Mouse (Mus musculus) erythroid progenitor cell, adult 5-6 weeks (primary cell): Measurements from ENCODE around the gene Ggta1. TPM values are rescaled to one million over a fixed set of nuclear protein-coding genes. Genes with fewer than 3 reads are reported as not detected.

Experiments
- ATAC-seq: replicated peaks from 2 replicates; pipeline ENCODE4 v1.8.0; 2016; ENCODE audit warnings: moderate number of reproducible peaks, mild to moderate bottlenecking, moderate TSS enrichment, inconsistent platforms; ENCODE audit not compliant: poor library complexity, low FRiP score, severe bottlenecking
- total RNA-seq, 2 experiments: library from RNA; stranded (forward) in 1 of 2; stranded (reverse) in 1 of 2; fragments of 150-400 nt in 1 of 2; fragments of 186-747, 209-891 nt in 1 of 2; gene quantifications; 2 replicates each; pipeline versions ENCODE4 v1.2.3 to v1.2.4; 2015 to 2017; ENCODE audit warnings: low replicate concordance in 2 of 2

Ggta1 gene
- total RNA-seq, 2 experiments from 2014 or later, result 6.8 to 12.2 TPM

DNA sequence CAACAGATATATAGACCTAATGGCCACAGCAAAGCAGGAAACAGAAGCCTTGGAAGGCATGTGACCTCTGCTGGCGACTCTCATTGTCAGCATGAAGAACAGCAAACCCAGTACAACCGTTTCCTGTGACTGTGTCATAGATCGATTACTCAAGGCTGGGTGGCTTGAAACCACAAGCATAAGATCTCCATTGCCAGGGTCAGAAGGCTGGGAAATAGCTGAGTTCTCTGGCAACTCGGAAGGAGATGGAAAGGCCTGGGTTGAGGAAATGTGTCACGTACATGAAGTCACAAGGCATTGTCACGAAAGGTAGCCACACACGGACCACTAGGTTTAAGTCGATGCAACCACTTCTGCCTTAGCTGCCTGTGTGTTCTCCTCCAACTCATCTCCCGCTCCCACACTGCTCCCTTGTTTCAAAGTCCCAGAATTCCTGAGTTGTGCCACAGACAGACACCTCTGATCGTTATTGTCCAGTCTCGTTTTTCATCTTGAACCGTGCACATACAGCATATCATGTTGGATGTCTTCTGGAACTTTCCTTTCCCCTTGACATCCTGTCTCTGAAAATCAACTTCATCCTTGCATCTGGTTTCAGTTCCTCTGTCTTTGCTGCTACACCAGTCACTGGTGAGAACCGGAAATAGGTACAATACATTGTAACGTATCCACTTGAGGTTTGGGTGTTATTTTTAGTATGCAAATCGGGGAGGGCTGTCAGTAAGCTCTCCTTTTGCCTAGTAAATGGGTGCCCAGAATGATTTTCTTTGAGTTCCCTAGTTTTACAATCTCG lies 32.7 kb upstream of the Ggta1 start:
- no peak for ATAC-seq

- ATAC-seq, result no peak
Measured at GRCm38 (mm10) chr2:35493566-35493965, 30.5 kb upstream of the Ggta1 start.

DNA sequence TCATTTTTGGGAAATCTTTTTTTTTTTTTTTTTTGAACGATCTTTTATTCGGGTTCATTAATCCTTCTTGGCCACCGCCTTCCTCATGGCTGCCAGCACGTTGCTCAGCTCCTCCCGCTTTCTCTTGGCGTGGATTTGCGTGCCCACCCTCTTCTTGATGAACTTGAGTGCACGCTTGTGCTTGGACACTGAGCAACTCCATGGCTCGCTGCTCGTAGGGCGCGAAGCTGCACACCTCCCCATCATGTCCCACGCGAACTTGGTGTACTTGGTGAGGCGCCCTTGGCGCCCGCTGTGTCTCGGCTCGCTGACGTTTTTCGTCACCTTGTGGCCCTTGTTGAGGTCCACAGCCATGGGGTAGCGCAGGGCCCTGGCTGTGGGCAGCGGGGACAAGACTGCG lies 28.1 kb upstream of the Ggta1 start:
- no peak for ATAC-seq

- no peak for ATAC-seq
Measured at GRCm38 (mm10) chr2:35490458-35491111, 27.6 kb upstream of the Ggta1 start.

DNA sequence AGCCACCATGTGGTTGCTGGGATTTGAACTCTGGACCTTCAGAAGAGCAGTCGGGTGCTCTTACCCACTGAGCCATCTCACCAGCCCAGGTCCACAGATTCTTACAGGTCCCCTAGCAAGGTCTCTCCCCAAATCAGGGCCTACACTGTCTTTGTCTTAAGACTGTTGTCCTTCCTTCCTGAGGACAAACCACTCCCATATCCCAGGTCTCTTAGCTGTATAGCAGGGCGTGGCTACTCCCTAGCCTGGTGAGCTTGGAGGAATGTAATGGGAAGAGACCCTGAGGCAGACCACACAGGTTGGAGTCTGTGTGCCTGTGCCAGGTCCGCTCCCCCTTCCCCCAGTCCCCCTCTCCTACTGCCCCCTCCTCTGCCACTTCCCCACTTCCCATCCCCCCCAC lies 24.7 kb upstream of the Ggta1 start:
- ATAC-seq, result no peak

GRCm38 (mm10) chr2:35486981-35487655 lies 24.1 kb upstream of the Ggta1 start:
- ATAC-seq, result no peak

DNA sequence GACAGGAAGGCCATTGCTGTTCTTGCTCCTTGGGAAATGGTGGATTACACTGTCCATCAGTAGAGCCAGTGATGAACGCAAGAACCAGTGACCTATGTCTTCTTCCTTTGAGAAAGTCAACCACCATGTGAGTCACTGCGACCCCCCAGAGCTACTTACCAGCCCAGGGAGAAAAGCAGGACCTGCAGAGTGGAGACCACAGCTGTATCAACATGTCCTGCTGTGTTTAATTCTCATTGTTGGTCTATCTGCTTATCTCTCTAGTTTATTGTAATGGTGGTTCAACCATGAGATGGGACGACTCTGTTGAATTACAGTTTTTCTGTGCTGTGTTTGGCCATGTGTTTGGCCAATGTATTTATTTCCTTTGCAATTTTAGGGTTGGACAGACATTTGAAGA lies 21.1 kb upstream of the Ggta1 start:
- no peak for ATAC-seq

DNA sequence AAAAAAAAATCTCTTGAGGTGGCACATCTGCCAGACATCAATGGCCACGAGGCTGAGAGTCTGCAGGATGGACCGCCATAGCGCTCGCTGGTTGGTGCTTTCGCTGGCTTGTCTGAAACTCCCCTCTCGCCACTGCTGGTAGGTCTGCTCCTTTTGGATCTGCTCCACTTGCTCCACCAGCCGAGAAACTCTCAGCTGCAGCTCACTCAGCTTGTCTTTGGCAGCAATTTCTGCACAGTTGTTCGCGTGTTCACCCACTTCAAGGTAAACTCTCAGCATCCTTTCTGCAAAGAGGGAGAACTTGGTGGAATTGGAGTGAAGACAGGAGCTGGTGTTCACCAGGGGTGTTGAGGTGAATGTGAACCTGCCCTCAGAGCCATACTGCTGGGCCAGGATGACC lies 20.4 kb upstream of the Ggta1 start:
- no peak for ATAC-seq

GRCm38 (mm10) chr2:35481322-35481990 lies 18.4 kb upstream of the Ggta1 start:
- no peak for ATAC-seq

GRCm38 (mm10) chr2:35480073-35480472 lies 17.0 kb upstream of the Ggta1 start:
- no peak for ATAC-seq

DNA sequence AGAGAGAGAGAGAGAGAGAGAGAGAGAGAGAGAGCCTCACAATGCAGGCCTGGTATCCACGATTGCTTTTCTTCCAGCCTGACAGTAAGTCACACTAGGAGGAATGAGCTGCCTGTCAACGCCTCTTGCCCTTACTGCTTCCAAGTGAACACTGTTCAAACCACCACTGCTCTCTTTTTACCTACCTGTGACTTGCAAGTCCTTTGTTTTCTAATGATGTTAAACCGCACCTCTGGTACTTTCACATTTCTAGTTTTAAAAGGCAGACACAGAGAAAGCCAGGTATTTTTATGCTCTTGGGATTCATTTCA lies 15.7 kb upstream of the Ggta1 start:
- no peak for ATAC-seq

DNA sequence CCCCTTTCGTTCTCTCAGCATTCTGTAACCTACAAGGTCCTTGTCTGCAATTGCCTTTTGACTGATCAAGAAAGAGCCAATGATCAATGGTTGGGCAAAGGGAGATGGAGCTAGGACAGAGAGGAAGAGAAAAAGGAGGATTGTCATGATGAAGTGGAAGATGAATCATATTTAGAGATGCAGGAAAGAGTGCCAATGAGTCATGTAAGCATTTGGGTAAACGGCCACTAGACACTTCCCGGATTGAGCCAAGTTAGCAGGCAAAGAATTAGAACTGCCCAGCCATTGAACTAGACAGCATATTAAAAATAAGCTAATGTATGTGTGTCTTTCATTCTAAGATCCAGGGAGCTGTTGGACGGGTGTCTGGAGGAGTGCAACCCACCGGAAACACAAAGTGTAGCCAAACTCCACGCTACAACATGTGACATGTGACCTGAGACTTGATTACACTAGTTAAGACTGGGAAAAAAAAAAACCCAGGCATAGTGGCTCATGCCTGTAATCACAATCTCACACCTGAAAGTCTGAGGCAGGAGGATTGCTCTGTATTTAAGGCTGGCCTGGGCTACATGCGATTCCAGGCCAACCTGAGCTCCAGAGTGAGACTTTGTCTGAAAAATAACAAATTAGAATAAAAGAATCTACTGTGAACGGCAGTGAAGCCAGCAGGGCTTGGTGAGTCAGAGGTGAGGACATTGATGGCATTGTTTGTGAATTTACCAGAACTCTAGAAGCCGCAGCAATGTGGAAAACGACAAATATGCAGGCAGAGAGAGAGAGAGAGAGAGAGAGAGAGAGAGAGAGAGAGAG lies 15.2 kb upstream of the Ggta1 start:
- no peak for ATAC-seq

GRCm38 (mm10) chr2:35477321-35477720 lies 14.3 kb upstream of the Ggta1 start:
- no peak for ATAC-seq

DNA sequence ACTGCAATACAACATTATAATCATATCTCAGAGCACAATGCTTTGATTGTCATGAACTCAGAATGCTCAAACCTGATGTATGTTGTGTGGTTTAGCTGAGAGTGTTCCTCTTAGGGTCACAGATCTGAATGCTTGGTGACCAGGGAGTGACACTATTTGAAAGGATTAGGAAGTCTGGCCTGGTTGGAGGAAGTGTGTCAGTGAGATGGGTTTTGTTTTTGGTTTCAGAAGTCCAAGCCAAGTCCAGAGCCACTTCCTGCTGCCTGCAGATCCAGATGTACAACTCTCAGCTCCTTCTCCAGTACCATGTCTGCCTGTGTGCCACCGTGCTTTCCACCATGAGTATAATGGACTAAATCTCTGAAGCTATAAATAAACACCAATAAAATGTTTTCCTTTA lies 11.9 kb upstream of the Ggta1 start:
- ATAC-seq, result no peak

DNA sequence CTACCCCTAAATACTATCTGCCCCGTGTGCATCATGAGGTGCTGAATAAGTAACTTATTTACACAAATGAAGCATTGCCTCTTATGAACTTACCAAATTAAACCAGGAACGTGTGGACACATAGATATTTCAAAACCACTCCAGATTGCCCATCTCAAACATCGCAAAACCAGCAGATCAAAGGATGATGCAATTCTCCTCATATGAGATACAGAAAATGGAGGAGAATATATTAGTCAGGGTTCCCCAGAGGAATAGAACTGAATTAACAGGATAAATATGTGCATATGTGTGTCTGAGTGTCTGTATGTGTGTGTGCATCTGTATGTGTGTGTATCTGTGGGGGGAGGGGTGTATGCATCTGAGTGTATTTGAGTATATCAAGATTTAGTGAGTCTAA lies 6.2 kb upstream of the Ggta1 start:
- no peak for ATAC-seq

DNA sequence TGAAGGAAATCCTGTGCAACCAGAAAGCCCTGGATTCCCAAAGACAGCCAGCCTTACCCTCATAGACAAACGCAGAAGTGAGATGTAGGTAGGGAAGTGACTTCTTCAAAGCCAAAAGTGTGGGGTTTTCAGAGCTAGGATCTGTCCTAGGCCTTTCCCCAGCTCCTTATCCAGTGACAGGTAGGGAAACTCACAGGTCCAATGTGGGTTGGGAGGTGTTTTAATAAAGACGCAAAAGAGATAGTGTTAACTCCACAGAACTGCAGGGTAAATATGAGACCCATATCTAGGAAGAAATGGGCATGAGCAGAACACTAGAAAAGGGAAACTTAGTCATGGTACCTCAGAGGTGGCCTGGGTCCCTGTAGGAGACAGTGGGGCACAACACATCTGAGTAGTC lies 5.2 kb upstream of the Ggta1 start:
- ATAC-seq, result no peak

- no peak for ATAC-seq
Measured at GRCm38 (mm10) chr2:35467855-35468254, 4.8 kb upstream of the Ggta1 start.

DNA sequence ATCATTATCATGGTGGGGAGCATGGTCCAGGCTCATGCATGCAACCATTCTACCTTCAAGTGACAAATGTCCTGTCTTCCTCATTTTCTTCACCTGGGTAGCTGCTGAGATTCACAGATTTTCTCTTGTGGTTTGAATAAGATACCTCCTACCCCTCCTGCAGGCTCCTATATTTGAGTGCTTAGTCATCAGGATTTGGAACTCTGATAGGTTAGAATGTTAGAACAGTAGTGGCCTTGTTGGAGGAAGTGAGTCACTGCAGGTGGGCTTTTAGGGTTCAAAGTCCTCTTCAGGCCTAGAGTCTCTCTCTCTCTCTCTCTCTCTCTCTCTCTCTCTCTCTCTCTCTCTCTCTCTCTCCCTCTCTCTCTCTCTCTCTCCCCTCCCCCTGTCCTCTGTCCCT lies 2.6 kb upstream of the Ggta1 start:
- no peak for ATAC-seq

DNA sequence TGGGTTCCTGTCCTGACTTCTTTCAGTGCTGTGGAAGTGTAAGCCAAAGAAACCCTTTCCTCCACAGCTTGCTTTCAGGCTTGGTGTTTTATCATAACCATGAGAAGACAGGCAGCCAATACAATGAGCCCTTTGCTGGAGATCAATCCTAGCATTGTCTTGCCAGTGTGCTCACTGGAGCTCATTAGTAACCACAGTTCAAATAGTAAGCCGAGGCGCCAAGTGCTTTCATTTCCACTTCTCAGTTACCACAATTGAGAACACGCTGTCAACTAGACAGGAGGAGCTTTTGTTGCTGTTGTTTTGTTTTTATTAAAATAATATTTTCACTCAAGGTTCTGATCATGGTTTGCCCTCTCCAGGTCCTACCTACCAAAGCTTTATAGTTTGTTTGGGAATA lies 1.5 kb upstream of the Ggta1 start:
- ATAC-seq, result no peak

DNA sequence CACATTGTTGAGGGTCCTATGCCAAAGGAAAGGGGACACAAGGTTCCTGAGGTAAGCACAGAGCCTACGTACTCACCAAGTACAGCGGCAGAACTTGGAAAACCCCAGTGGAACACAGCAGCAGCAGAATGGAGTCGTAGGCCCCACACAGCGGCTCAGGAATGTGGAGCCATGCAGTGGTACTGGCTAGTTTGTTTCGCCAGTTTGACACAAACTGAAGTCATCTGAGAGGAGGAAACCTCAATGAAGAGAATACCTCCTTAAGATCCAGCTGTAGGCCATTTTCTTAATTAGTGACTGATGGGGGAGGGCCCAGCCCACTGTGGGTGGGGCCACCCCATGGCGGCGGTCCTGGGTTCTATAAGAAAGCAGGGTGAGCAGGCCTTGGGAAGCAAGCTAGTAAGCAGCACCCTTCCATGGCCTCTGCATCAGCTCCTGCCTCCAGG lies 1.1 kb upstream of the Ggta1 start:
- no peak for ATAC-seq
